Mouse (Mus musculus) E14TG2a.4 (cell line): ENCODE measurements around the gene Krt9.
A peak's percentile ranks its signal among the peaks of the same experiment; 100 is the strongest.
"Not testable (repeated sequence)": the region's sequence is repeated elsewhere in the genome, so short reads cannot be mapped to it uniquely, and the experiment has no call there.

Experiments used
- H3K27me3 ChIP-seq: 2 replicates; pipeline ENCODE4 v1.6.1; 2014; ENCODE audit warnings: low read length, control low read depth; ENCODE audit not compliant: insufficient read depth
- H3K36me3 ChIP-seq: 2 replicates; pipeline ENCODE4 v1.6.1; 2014; ENCODE audit warnings: low read length, control low read depth; ENCODE audit not compliant: insufficient read depth
- H3K4me1 ChIP-seq: replicated peaks from 2 replicates; pipeline ENCODE4 v1.6.1; 2014; ENCODE audit warnings: low read depth, low read length, control low read depth
- H3K4me3 ChIP-seq: replicated peaks from 2 replicates; pipeline ENCODE4 v1.5.1; 2014; ENCODE audit warnings: mild to moderate bottlenecking, low read length
- H3K9me3 ChIP-seq: 2 replicates; pipeline ENCODE4 v1.6.1; 2014; ENCODE audit warnings: low read length, control low read depth
- CTCF ChIP-seq: conservative IDR thresholded peaks from 2 replicates; pipeline ENCODE4 v1.5.1; 2014; ENCODE audit warnings: low read length
- NANOG ChIP-seq: IDR thresholded peaks from 2 replicates; pipeline ENCODE4 v1.6.1; 2014; ENCODE audit warnings: borderline replicate concordance, low read length, mixed read lengths
- POU5F1 ChIP-seq: IDR thresholded peaks from 2 replicates; pipeline ENCODE4 v1.6.1; 2014; ENCODE audit warnings: low read length, borderline replicate concordance

The Krt9 gene

GRCm38 (mm10) chr11:100192992-100193391 is at the start of gene Krt9:
Krt9 (minus strand) TSS chr11:100193246.
- H3K4me1 ChIP-seq, result peaks cover 27% of the 10 kb centered on the region
- no peaks in the 10 kb centered on the region for H3K36me3 ChIP-seq
- H3K9me3 ChIP-seq, result peaks cover 10% of the 10 kb centered on the region; the same call in 1 of the 2 replicates
- TF ChIP-seq NANOG, result no peak
- TF ChIP-seq POU5F1, result no peak
- no peak for TF ChIP-seq CTCF
- H3K4me3 ChIP-seq, result 0 out of 2 replicates have a peak within 1 kb of the TSS, but pooled peaks have one; percentile 20
- peaks cover 14% of the 10 kb centered on the region for H3K27me3 ChIP-seq

GRCm38 (mm10) chr11:100240272-100240671 is 47.2 kb upstream of the Krt9 start:
- peaks cover 15% of the 10 kb centered on the region for H3K9me3 ChIP-seq
- not testable (repeated sequence) for H3K27me3 ChIP-seq, H3K4me1 ChIP-seq, H3K4me3 ChIP-seq, H3K36me3 ChIP-seq

GRCm38 (mm10) chr11:100221741-100222140 is 28.7 kb upstream of the Krt9 start:
- TF ChIP-seq NANOG, result no peak
- no peak for TF ChIP-seq CTCF
- TF ChIP-seq POU5F1, result no peak
- H3K27me3 ChIP-seq, result no peaks in the 10 kb centered on the region
- peaks cover 18% of the 10 kb centered on the region for H3K4me1 ChIP-seq
- H3K4me3 ChIP-seq, result no peak overlapping the region
- no peaks in the 10 kb centered on the region for H3K36me3 ChIP-seq
- H3K9me3 ChIP-seq, result peaks cover 6% of the 10 kb centered on the region

- Histone ChIP-seq H3K4me3 (no peak overlapping the region), H3K27me3 (0 out of 2 replicates have a peak, but pooled peaks cover 4% of the 10 kb centered on the region), H3K36me3 (no peaks in the 10 kb centered on the region), H3K4me1 (peaks cover 25% of the 10 kb centered on the region), H3K9me3 (no peaks in the 10 kb centered on the region)
- TF ChIP-seq POU5F1, result no peak
- no peak for TF ChIP-seq NANOG
- no peak for TF ChIP-seq CTCF
These were observed 26.3 kb upstream of the Krt9 start for GRCm38 (mm10) chr11:100219304-100219703.

- Histone ChIP-seq H3K27me3 (peaks cover 25% of the 10 kb centered on the region), H3K9me3 (peaks cover 17% of the 10 kb centered on the region), H3K4me3 (no peak overlapping the region), H3K36me3 (no peaks in the 10 kb centered on the region), H3K4me1 (peaks cover 32% of the 10 kb centered on the region)
- TF ChIP-seq NANOG, result no peak
These were observed 15.5 kb upstream of the Krt9 start for GRCm38 (mm10) chr11:100208542-100208941.

GRCm38 (mm10) chr11:100207498-100207897 is 14.5 kb upstream of the Krt9 start, which contains the start of gene Krt14:
Krt14 (minus strand) TSS chr11:100207548.
- H3K9me3 ChIP-seq, result peaks cover 17% of the 10 kb centered on the region
- peaks cover 32% of the 10 kb centered on the region for H3K27me3 ChIP-seq
- no peak within 1 kb of the TSS for H3K4me3 ChIP-seq
- no peaks in the 10 kb centered on the region for H3K36me3 ChIP-seq
- no peak for TF ChIP-seq CTCF
- no peak for TF ChIP-seq NANOG
- TF ChIP-seq POU5F1, result no peak
- peaks cover 37% of the 10 kb centered on the region for H3K4me1 ChIP-seq

- peaks cover 26% of the 10 kb centered on the region for H3K27me3 ChIP-seq
- H3K36me3 ChIP-seq, result no peaks in the 10 kb centered on the region
- H3K4me3 ChIP-seq, result no peak overlapping the region
- TF ChIP-seq POU5F1 (no peak), CTCF (no peak), NANOG (no peak)
- H3K4me1 ChIP-seq, result peaks cover 52% of the 10 kb centered on the region
- H3K9me3 ChIP-seq, result peaks cover 2% of the 10 kb centered on the region; the same call in 1 of the 2 replicates
These were observed 10.4 kb upstream of the Krt9 start for GRCm38 (mm10) chr11:100203448-100203847.

- Histone ChIP-seq H3K36me3 (no peaks in the 10 kb centered on the region), H3K9me3 (no peaks in the 10 kb centered on the region), H3K4me1 (peaks cover 58% of the 10 kb centered on the region), H3K27me3 (peaks cover 26% of the 10 kb centered on the region), H3K4me3 (no peak overlapping the region)
- TF ChIP-seq CTCF (no peak), NANOG (no peak), POU5F1 (no peak)
These were observed 9.9 kb upstream of the Krt9 start for GRCm38 (mm10) chr11:100202906-100203305.

GRCm38 (mm10) chr11:100200104-100200820 is 7.2 kb upstream of the Krt9 start:
- Histone ChIP-seq H3K9me3 (no peaks in the 10 kb centered on the region), H3K4me3 (no peak overlapping the region)
- TF ChIP-seq NANOG, result no peak
- TF ChIP-seq CTCF, result peak; percentile 98
- no peak for TF ChIP-seq POU5F1

More at GRCm38 (mm10) chr11:100200104-100200820, 7.2 kb upstream of the Krt9 start:
- Histone ChIP-seq H3K36me3 (no peaks in the 10 kb centered on the region), H3K27me3 (peaks cover 19% of the 10 kb centered on the region), H3K4me1 (peaks cover 59% of the 10 kb centered on the region)
